Mouse (Mus musculus): Measurements from ENCODE around the gene Sox13. TPM values are rescaled to one million over a fixed set of nuclear protein-coding genes. Genes with fewer than 3 reads are reported as not detected.

The Sox13 gene
- total RNA-seq (2023) = 1 to 10 TPM; 5.4 to 7.8 TPM

GRCm38 (mm10) chr1:133423543-133424480 is at the start of gene Sox13:
TSS of gene Sox13 (minus strand) at chr1:133424377.

GRCm38 (mm10) chr1:133363276-133364021 is 60.7 kb downstream of the Sox13 start, which contains the start of gene Etnk2:
TSS of gene Etnk2 (plus strand) at chr1:133363572.

GRCm38 (mm10) chr1:133350210-133350609 is 74.0 kb downstream of the Sox13 start, which contains the start of gene Ren1:
TSS of gene Ren1 (plus strand) at chr1:133350510.

Other genes starting within 250 kb of the Sox13 start
- not detected for gene Golt1a, start 114.6 kb downstream of the Sox13 start, total RNA-seq (2023)
- not detected for gene Kiss1, start 102.5 kb downstream of the Sox13 start, total RNA-seq (2023)
- not detected for gene Ren1, start 73.9 kb downstream of the Sox13 start, total RNA-seq (2023)
- under 1 TPM in 1 of 2 experiments, not detected in 1; 0.18 TPM for gene Etnk2, start 60.8 kb downstream of the Sox13 start, total RNA-seq (2023)
- 100 to 1,000 TPM in 1 of 2 experiments, 10 to 100 TPM in 1; 98.7 to 104 TPM for gene Snrpe, start 185.9 kb upstream of the Sox13 start, total RNA-seq (2023)
- 10 to 100 TPM; 10.6 to 14.1 TPM for gene Zbed6, start 236.5 kb upstream of the Sox13 start, total RNA-seq (2023)
- 10 to 100 TPM; 24.5 to 24.6 TPM for gene Gm38394, start 236.9 kb upstream of the Sox13 start, total RNA-seq (2023)

Data from neutrophil, adult 59 days (primary cell).